In genomic region chr10:83079755-83080154, GRCm38 (mm10) we compare ENCODE assay signal across 13 mouse cellular contexts.
DNase-seq lines count a peak whose midpoint lies in the region; ATAC-seq and TF ChIP-seq lines count a peak whose summit lies in the region.
"Had no signal": no experiment of that assay in that cellular context is flagged by ENCODE, and none has a peak within 500 bp of the region (broad histone marks: within the 10 kb centered on the region; RNA-seq: fewer than 3 reads in every experiment).

No protein-coding gene starts in this region.

- H3K4me1 ChIP-seq in heart, embryonic 10.5 days = peaks cover 71% of the 10 kb centered on the region
- H3K4me1 ChIP-seq in lung, embryonic 16.5 days (replicated peaks; ENCODE audit: control insufficient read depth, insufficient read depth, low read length) = peaks cover 14% of the 10 kb centered on the region
- H3K4me1 ChIP-seq in liver, embryonic 14.5 days (replicated peaks; ENCODE audit: control insufficient read depth in 2 of 2, insufficient read depth in 2 of 2, low read length in 1 of 2) = peaks cover 30 to 51% of the 10 kb centered on the region in 2 experiments

- no peak overlapping the region for H3K4me2 ChIP-seq in lung, embryonic 16.5 days (ENCODE audit: low read depth, low read length)
- peak overlapping the region; percentile 43 for H3K4me2 ChIP-seq in liver, embryonic 14.5 days (ENCODE audit: low read depth)
- H3K4me2 ChIP-seq: hindbrain, embryonic 14.5 days; limb, embryonic 12.5 days had no signal

- no peak overlapping the region for H3K9ac ChIP-seq in lung, embryonic 16.5 days (ENCODE audit: low read length)
- no peak overlapping the region for H3K9ac ChIP-seq in liver, embryonic 14.5 days (replicated peaks)
- H3K9ac ChIP-seq: hindbrain, embryonic 14.5 days; limb, embryonic 12.5 days had no signal

- H3K9me3 ChIP-seq in heart, embryonic 10.5 days = no peaks in the 10 kb centered on the region
- no peaks in the 10 kb centered on the region for H3K9me3 ChIP-seq in lung, embryonic 16.5 days (ENCODE audit: control insufficient read depth, low read length)
- H3K9me3 ChIP-seq in liver, embryonic 14.5 days (ENCODE audit: control insufficient read depth, low read length) = no peaks in the 10 kb centered on the region
- H3K9me3 ChIP-seq: limb, embryonic 12.5 days had no signal

- no peaks in the 10 kb centered on the region for H3K36me3 ChIP-seq in heart, embryonic 10.5 days
- no peaks in the 10 kb centered on the region for H3K36me3 ChIP-seq in lung, embryonic 16.5 days (ENCODE audit: control insufficient read depth, insufficient read depth, low read length)
- no peaks in the 10 kb centered on the region for H3K36me3 ChIP-seq in liver, embryonic 14.5 days (replicated peaks; ENCODE audit: control insufficient read depth, insufficient read depth, low read depth)
- H3K36me3 ChIP-seq: limb, embryonic 12.5 days had no signal

- peak overlapping the region; percentile 78 for H3K27ac ChIP-seq in heart, embryonic 10.5 days
- H3K27ac ChIP-seq in lung, embryonic 16.5 days (ENCODE audit: low read length) = no peak overlapping the region
- peak overlapping the region; percentile 35; the same call in 1 of the 2 replicates for H3K27ac ChIP-seq in liver, embryonic 14.5 days
- H3K27ac ChIP-seq: hindbrain, embryonic 14.5 days; limb, embryonic 12.5 days had no signal

- TF ChIP-seq CTCF in liver, embryonic 14.5 days (IDR thresholded peaks at IDR 0.05; ENCODE audit: low read depth) = 0 out of 2 replicates have a peak, but pooled peaks have one; percentile 5

- ATAC-seq in lung, embryonic 16.5 days (ENCODE audit: low read depth) = 0 out of 2 replicates have a peak, but pooled peaks have one; percentile 5
- ATAC-seq in liver, embryonic 14.5 days (ENCODE audit: insufficient read depth) = peak; percentile 16; the same call in 1 of the 2 replicates

- no peak overlapping the region; the same call in 1 of the 2 replicates for H3K4me3 ChIP-seq in heart, embryonic 10.5 days
- H3K4me3 ChIP-seq in lung, embryonic 16.5 days (ENCODE audit: low read length) = no peak overlapping the region
- no peak overlapping the region for H3K4me3 ChIP-seq in liver, embryonic 14.5 days (ENCODE audit: insufficient read depth in 1 of 2, low read depth in 2 of 2, low read length in 2 of 2)
- H3K4me3 ChIP-seq: limb, embryonic 12.5 days; myocyte had no signal

- no peak for TF ChIP-seq EP300 in liver, embryonic 14.5 days (IDR thresholded peaks at IDR 0.05; ENCODE audit: low read depth)

- intact Hi-C loops in heart, postnatal 25 days (cut with DNase I) = loop anchor here (2.0 kb wide), 1 partner anchor 15 kb away; no protein-coding TSS in a partner anchor

- peaks cover 26% of the 10 kb centered on the region for H3K27me3 ChIP-seq in heart, embryonic 10.5 days (ENCODE audit: insufficient read depth, poor library complexity, severe bottlenecking)
- H3K27me3 ChIP-seq in lung, embryonic 16.5 days (ENCODE audit: control insufficient read depth, insufficient read depth, low read depth, low read length) = no peaks in the 10 kb centered on the region
- no peaks in the 10 kb centered on the region for H3K27me3 ChIP-seq in liver, embryonic 14.5 days (ENCODE audit: control insufficient read depth, insufficient read depth, low read length)

- DNase-seq in heart, embryonic 10.5 days (ENCODE audit: low spot score) = no peak
- no peak for DNase-seq in heart, postnatal 25 days (ENCODE audit: low spot score)
- DNase-seq in lung, postnatal 36 days = no peak
- DNase-seq in liver, embryonic 14.5 days (ENCODE audit: low read depth in 3 of 3, low spot score in 3 of 3) = no peak
- peak; percentile 67 for DNase-seq in thymus, postnatal 4 days
- DNase-seq in spleen, postnatal 14 days (ENCODE audit: low spot score in 2 of 2) = no peak
- no peak for DNase-seq in adrenal gland, adult 2 months
- DNase-seq: kidney, adult 9 months; spleen, adult 18-20 months had no signal

- 42% methylated on average over 13 of the region's 13 CpGs for WGBS in heart, embryonic 10.5 days
- WGBS in lung, embryonic 16.5 days = 61% methylated on average over 13 of the region's 13 CpGs
- WGBS in liver, embryonic 14.5 days (ENCODE audit: insufficient replicate concordance) = 46% methylated on average over 13 of the region's 13 CpGs
